Mouse (Mus musculus) midbrain, embryonic 12.5 days (tissue): ENCODE data around the gene Uqcrc2. TPM values are rescaled to one million over a fixed set of nuclear protein-coding genes. Genes with fewer than 3 reads are reported as not detected.

Experiments used
- ATAC-seq: fragments of 200-750 bp; cut with Nextera tagmentation; 2 replicates; pipeline ENCODE4 v1.8.0; 2017; ENCODE audit warnings: low read depth, moderate TSS enrichment, moderate library complexity; ENCODE audit not compliant: low FRiP score
- H3K27ac ChIP-seq: fragments of 300-500 bp; sonication (generic); replicated peaks from 2 replicates; pipeline ENCODE4 v1.5.1; 2016; ENCODE audit warnings: mild to moderate bottlenecking
- H3K27me3 ChIP-seq: fragments of 300-500 bp; sonication (generic); 2 replicates; pipeline ENCODE4 v1.6.1; 2016; ENCODE audit warnings: mild to moderate bottlenecking
- H3K36me3 ChIP-seq: fragments of 300-500 bp; sonication (generic); 2 replicates; pipeline ENCODE4 v1.6.1; 2016
- H3K4me1 ChIP-seq: fragments of 300-500 bp; sonication (generic); 2 replicates; pipeline ENCODE4 v1.6.1; 2016
- H3K4me2 ChIP-seq: fragments of 300-500 bp; sonication (generic); replicated peaks from 2 replicates; pipeline ENCODE4 v1.6.1; 2016; ENCODE audit warnings: mild to moderate bottlenecking, moderate library complexity
- H3K4me3 ChIP-seq: fragments of 300-500 bp; sonication (generic); 2 replicates; pipeline ENCODE4 v1.5.1; 2016; ENCODE audit warnings: mild to moderate bottlenecking
- H3K9ac ChIP-seq: fragments of 300-500 bp; sonication (generic); replicated peaks from 2 replicates; pipeline ENCODE4 v1.6.1; 2016; ENCODE audit warnings: mild to moderate bottlenecking, moderate library complexity
- H3K9me3 ChIP-seq: fragments of 300-500 bp; sonication (generic); 2 replicates; pipeline ENCODE4 v1.6.1; 2016; ENCODE audit warnings: mild to moderate bottlenecking
- WGBS: fragments of 180-500 bp; shearing (Covaris S2); methylation state at CpG from one replicate; pipeline ENCODE4 v1.1.7; 2016; 5-methylcytosine and 5-hydroxymethylcytosine counted together
- polyA plus RNA-seq: library from polyadenylated mRNA; unstranded; fragments of >200 nt; fragmentation: Nextera tagmentation; extraction: Ambion mirVana; gene quantifications from 2 replicates; pipeline ENCODE4 v1.2.1, GENCODE M21; 2016

Uqcrc2 gene
- polyA plus RNA-seq, 1 experiment from 2014 or later = 169 TPM

DNA sequence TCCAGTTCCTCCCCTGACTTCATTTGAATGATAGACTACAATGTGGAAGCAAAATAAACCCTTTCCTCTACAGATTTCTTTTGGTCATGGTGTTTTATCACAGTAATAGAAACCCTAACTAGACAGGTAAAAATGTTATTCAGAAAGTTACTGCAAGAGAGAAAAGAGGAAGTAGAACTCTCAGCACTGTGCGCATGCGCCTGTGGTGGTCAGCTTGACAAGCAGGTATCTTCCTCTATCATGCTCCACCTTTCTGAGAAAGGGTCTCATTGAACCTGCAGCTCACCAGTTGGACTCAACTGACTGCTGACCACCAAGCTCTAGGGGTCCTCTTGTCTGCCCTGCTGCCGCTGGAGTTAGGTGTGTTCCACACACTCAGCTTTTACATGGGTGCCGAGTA is 27.1 kb downstream of the Uqcrc2 start:
- Histone ChIP-seq H3K27me3 (no peaks in the 10 kb centered on the region), H3K4me3 (no peak overlapping the region), H3K4me1 (no peaks in the 10 kb centered on the region), H3K4me2 (no peak overlapping the region), H3K27ac (no peak overlapping the region), H3K9ac (no peak overlapping the region), H3K36me3 (peaks cover 33% of the 10 kb centered on the region), H3K9me3 (no peaks in the 10 kb centered on the region)
- WGBS = 96% methylated on average over 4 of the region's 4 CpGs
- ATAC-seq = no peak

DNA sequence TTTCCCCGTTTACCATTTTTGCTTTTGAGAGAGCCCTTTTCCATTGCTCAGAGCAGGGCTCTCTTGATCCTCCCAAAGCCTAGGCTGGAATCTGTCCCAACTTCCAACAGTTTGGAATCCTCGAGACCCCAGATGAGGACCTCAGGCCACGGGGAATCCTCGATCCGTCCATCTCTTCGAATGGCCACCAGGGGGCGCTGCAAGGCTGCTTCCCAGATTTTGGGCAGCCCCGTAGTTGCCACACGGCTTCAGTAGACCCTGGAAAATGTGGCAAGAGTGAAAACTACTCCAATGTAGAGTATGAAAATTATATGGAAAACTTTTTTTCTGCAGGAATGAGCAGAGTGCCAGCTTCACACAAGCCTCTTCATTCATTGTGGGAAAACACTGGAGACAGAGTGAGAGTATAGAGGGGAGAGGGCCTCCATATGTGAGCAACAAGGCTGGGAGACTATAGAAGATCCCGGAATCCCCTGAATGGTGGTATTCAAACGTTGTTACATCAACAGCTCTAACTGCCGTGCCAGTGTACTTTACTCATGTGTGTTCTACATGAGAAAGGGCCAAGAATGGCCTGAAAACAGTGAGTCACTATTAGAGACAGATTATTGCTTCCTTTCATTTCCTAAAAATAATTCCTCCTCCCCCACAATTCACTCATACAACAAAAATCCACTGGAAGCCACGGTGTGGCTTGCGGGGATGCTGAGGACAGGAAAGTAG is 35.3 kb downstream of the Uqcrc2 start, which contains the start of gene Pdzd9:
Pdzd9 (minus strand) TSS at position 191 of the 723 bp plus-strand sequence.
- H3K36me3 ChIP-seq = no peaks in the 10 kb centered on the region
- no peak within 1 kb of the TSS for H3K4me2 ChIP-seq
- no peak within 1 kb of the TSS for H3K27ac ChIP-seq
- 26% methylated on average over 14 of the region's 14 CpGs for WGBS
- H3K9me3 ChIP-seq = no peaks in the 10 kb centered on the region
- no peaks in the 10 kb centered on the region for H3K4me1 ChIP-seq
- H3K9ac ChIP-seq = no peak within 1 kb of the TSS
- H3K4me3 ChIP-seq = no peak within 1 kb of the TSS
- peak; percentile 44; the same call in 1 of the 2 replicates for ATAC-seq
- no peaks in the 10 kb centered on the region for H3K27me3 ChIP-seq

DNA sequence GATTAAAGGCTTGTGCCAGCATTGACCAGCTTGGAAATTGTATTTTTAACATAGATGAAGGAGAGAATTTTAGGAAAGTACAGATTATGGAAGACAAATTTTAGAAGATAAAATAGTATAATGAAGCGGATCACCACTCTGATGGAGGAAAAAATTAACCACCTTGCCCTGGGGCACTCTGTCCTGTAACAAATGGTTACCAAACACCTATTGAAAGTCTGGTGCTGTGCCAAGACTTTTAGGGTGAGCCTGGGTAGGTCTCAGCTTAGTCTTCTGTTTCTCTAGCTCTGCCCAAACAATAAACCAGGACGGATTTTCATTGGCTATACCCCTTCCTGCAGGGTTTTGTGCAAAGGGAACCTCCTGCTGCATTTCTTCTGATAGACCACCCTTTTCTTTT is 36.3 kb downstream of the Uqcrc2 start:
- Histone ChIP-seq H3K9me3 (no peaks in the 10 kb centered on the region), H3K36me3 (no peaks in the 10 kb centered on the region), H3K4me1 (peaks cover 2% of the 10 kb centered on the region; the same call in 1 of the 2 replicates), H3K4me3 (no peak overlapping the region), H3K27ac (no peak overlapping the region), H3K27me3 (no peaks in the 10 kb centered on the region), H3K4me2 (no peak overlapping the region), H3K9ac (no peak overlapping the region)
- 69% methylated on average over 2 of the region's 2 CpGs for WGBS
- no peak for ATAC-seq

DNA sequence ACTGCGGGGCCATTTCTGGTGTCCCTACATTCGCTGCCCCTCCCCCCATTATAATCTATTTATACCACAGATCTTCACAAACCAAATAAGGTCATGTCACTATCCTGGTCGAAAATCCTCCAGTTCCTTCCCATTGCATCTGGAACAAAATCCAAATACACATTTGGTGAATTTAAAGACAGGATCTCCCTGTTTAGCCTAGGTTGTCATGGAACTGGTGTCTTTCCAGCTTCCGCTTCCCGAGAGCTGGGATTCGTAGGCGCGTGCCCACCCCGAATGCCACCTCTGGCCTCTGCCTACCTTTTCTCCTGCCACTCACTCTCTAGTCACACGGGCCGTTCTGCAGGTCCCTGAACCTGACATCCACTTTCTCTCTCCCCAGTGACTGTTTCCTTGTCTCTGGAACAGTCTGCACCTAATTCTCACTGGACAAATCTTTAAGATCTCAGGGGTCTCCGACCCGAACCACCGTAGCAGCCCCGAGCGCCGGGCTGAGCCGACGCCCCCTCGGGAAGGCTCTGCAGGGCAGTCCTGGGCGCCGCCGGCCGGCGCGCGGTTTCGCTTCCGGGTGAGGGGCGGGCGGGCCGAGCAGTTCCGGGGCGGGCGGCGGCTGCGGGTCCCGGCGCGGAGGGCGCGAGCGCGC is 42.1 kb downstream of the Uqcrc2 start, which contains the start of gene Mosmo:
Mosmo (plus strand) TSS at position 618 of the 643 bp plus-strand sequence.
- WGBS = 1% methylated on average over 23 of the region's 44 CpGs

DNA sequence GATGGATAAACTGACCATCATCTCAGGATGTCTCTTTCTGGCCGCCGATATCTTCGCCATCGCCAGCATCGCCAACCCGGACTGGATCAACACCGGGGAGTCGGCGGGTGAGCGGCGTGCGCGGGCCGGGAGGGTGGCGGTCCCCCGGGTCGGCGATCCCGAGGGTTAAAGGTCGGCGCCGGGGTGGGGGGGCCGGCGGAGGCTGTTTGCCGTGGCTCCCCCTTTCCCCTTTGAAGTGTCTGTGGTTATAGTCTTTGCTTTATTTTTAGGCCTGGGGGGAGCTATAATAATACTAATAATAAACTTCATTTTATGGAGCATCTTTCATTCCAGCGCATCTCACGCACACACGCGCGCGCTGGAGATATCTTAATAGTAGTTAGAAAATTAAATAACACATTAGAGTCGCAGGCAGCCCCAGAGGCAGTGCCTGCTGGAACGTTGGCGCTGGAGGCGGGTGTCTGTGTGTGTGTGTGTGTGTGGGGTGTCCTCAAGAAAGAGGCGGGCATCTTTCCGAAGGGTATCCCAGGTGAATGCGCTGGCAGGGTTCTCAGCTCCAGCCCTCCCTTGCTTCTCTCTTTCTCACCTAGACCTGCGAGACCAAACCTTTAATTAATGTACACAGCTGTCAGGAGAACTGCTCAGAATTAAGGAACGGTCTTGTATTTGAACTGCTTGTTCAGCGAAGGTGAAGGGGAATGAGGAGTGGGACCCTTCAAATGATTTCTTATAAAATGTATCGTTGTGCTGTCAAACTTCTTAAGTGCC is 43.0 kb downstream of the Uqcrc2 start:
- Histone ChIP-seq H3K27me3 (no peaks in the 10 kb centered on the region), H3K27ac (peak overlapping the region; percentile 83), H3K4me1 (peaks cover 28% of the 10 kb centered on the region), H3K4me3 (peak overlapping the region; percentile 89), H3K36me3 (no peaks in the 10 kb centered on the region), H3K9ac (peak overlapping the region; percentile 93), H3K9me3 (no peaks in the 10 kb centered on the region), H3K4me2 (peak overlapping the region; percentile 73)
- peak; percentile 79; the same call in 1 of the 2 replicates for ATAC-seq
- 2% methylated on average over 42 of the region's 42 CpGs for WGBS

More for the DNA sequence above, 42.1 kb downstream of the Uqcrc2 start, which contains the start of gene Mosmo:
- H3K27ac ChIP-seq = peak within 1 kb of the TSS; percentile 83
- peaks cover 28% of the 10 kb centered on the region for H3K4me1 ChIP-seq
- H3K4me2 ChIP-seq = peak within 1 kb of the TSS; percentile 75
- H3K9ac ChIP-seq = peak within 1 kb of the TSS; percentile 93
- no peaks in the 10 kb centered on the region for H3K36me3 ChIP-seq
- peak; percentile 99 for ATAC-seq
- H3K4me3 ChIP-seq = peak within 1 kb of the TSS; percentile 89
- no peaks in the 10 kb centered on the region for H3K27me3 ChIP-seq
- no peaks in the 10 kb centered on the region for H3K9me3 ChIP-seq

DNA sequence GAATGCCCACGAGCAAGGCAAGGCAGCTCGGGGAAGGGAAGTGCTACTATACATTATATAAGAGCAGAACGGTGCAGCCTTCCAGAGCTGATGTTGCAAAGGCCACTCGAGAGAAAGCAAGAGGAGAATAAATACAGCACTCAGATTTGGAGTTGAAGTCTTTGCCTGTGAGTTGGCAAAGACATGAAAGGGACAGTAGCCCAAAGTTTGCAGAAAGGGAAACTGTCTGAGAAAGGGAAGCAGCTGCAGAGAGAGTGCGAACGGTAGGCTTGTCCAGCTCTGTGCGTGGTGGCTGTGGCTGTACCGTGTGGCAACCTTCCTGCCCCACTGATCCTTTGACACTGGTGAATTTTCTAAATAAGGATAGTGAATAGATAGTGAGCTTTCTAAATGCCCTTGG is 44.0 kb downstream of the Uqcrc2 start:
- WGBS = 69% methylated on average over 8 of the region's 8 CpGs
- Histone ChIP-seq H3K27me3 (no peaks in the 10 kb centered on the region), H3K4me2 (peak overlapping the region; percentile 73), H3K4me1 (peaks cover 28% of the 10 kb centered on the region), H3K9ac (peak overlapping the region; percentile 93; the same call in 1 of the 2 replicates), H3K27ac (no peak overlapping the region), H3K9me3 (no peaks in the 10 kb centered on the region), H3K4me3 (peak overlapping the region; percentile 89), H3K36me3 (no peaks in the 10 kb centered on the region)
- ATAC-seq = no peak

DNA sequence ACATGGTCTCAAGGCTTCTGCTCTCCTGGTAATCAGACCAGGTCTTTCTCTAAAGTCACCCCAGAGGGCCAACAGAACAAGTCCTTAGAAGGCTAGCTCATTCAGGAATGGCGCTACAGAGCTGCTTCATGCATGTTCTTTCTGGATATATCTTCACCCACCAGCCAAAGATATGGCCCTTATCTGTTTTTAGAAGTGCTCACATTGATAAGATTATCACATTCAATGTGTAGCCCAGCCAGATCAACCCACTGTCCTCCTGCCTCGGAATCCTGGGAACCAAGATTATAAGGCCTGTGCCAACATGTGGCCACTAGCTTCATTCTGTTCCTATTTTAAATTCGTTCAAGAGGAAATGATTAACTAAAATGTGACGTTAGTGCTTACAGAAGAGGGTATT is 47.0 kb downstream of the Uqcrc2 start:
- Histone ChIP-seq H3K27ac (no peak overlapping the region), H3K4me1 (peaks cover 20% of the 10 kb centered on the region), H3K36me3 (no peaks in the 10 kb centered on the region), H3K27me3 (no peaks in the 10 kb centered on the region), H3K9ac (no peak overlapping the region), H3K9me3 (no peaks in the 10 kb centered on the region), H3K4me2 (no peak overlapping the region), H3K4me3 (no peak overlapping the region)
- ATAC-seq = no peak
- WGBS = 91% methylated on average over 4 of the region's 4 CpGs

DNA sequence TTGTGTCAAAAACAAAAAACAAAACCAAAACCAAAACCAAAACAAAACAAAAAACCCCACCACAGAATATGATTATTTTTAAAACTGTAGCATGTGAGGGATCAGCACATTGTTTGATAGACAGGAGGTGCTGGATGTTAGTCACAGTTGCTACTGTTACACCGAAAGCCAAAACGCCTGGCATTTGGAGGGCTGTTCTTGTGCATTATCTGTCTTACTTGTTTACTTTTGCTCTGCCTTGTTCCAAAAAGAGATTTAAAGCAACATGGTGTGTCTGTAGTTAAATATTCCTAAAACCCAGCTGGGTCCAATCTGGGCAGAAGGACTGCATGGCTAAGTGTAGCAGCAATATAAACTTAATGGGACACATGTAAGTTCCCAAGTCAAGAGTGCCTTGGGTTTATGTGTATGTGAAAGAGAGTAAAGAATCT is 49.8 kb downstream of the Uqcrc2 start:
- Histone ChIP-seq H3K27ac (no peak overlapping the region), H3K9ac (no peak overlapping the region), H3K4me1 (peaks cover 3% of the 10 kb centered on the region; the same call in 1 of the 2 replicates), H3K4me3 (no peak overlapping the region), H3K4me2 (no peak overlapping the region), H3K27me3 (no peaks in the 10 kb centered on the region), H3K36me3 (no peaks in the 10 kb centered on the region), H3K9me3 (no peaks in the 10 kb centered on the region)
- 91% methylated on average over 2 of the region's 2 CpGs for WGBS
- ATAC-seq = no peak

DNA sequence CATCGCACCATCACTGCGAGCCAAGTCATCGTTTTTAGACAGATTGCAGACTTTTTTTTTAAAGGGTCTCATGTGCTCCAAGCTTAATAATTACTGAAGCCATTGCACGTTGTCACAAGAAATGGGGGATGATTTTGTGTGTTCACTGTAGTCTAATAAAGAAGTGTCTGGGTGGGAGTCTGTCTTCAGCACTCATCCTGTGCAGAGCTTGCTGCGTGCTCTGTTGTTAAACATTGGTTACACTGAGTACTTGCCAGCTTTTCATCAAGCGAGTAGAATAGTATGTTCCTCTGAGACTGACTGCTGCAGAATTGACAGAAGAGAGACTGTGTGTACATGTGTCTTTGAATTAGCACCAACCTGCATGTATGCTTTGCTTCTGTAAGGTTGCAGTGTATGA is 50.3 kb downstream of the Uqcrc2 start:
- H3K9me3 ChIP-seq = no peaks in the 10 kb centered on the region
- no peak for ATAC-seq
- H3K27ac ChIP-seq = no peak overlapping the region
- no peaks in the 10 kb centered on the region for H3K4me1 ChIP-seq
- H3K9ac ChIP-seq = no peak overlapping the region
- H3K27me3 ChIP-seq = no peaks in the 10 kb centered on the region
- H3K4me2 ChIP-seq = no peak overlapping the region
- H3K4me3 ChIP-seq = no peak overlapping the region
- H3K36me3 ChIP-seq = no peaks in the 10 kb centered on the region
- WGBS = 93% methylated on average over 6 of the region's 6 CpGs

DNA sequence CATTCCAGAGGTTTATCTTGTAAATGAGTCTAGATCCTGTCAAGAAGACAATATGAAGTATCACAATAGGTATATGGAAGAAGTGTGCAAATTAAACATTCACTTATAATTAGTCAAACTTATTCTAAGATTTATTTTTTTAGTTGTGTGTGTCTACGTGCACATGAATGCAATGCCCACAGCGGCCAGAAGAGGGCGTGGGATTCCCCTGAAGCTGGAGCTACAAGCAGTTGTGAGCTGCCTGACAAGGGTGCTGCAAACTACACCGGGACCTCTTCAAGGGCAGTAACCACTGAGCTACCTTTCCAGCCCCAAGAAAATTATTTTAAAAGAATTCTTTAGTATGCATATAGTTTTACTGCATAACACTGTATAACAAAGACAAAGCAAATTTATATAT is 55.7 kb downstream of the Uqcrc2 start:
- Histone ChIP-seq H3K4me3 (no peak overlapping the region), H3K36me3 (peaks cover 9% of the 10 kb centered on the region; the same call in 1 of the 2 replicates), H3K9ac (no peak overlapping the region), H3K4me2 (no peak overlapping the region), H3K4me1 (no peaks in the 10 kb centered on the region), H3K9me3 (no peaks in the 10 kb centered on the region), H3K27ac (no peak overlapping the region), H3K27me3 (no peaks in the 10 kb centered on the region)
- 74% methylated on average over 4 of the region's 4 CpGs for WGBS
- no peak for ATAC-seq

DNA sequence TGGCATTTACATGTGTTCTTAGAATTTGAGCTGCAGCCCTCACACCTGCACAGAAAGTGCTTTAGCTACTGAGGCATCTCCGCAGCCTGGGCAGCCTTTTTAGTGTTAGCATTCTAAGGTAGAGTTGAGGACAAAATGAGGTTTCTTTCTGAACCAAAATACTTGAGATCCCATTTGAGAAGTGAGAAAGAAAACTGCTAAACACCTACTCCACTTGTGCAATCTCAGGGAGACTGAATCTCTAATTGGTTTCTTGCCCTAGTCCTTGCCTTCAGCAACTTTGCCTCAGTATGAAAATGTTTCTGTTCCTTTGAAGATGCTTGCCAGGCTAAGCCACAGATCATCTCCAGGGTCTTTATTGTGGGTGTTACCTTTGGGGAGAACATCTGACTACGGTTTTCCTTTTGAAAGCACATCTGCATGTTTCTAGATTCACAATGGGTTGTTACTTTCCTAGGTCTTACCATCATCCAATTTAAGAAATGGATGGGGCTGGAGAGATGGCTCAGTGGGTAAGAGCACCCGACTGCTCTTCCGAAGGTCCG is 58.9 kb downstream of the Uqcrc2 start:
- Histone ChIP-seq H3K9me3 (no peaks in the 10 kb centered on the region), H3K27ac (no peak overlapping the region), H3K9ac (no peak overlapping the region), H3K36me3 (peaks cover 15% of the 10 kb centered on the region; the same call in 1 of the 2 replicates), H3K4me3 (no peak overlapping the region), H3K4me2 (no peak overlapping the region), H3K27me3 (no peaks in the 10 kb centered on the region), H3K4me1 (no peaks in the 10 kb centered on the region)
- no peak for ATAC-seq
- 96% methylated on average over 5 of the region's 5 CpGs for WGBS
